Mouse (Mus musculus) spleen, postnatal 10 days (tissue): ENCODE results near the gene Tmem8b.
A peak's percentile ranks its signal among the peaks of the same experiment; 100 is the strongest.

Experiments used
- DNase-seq, 2 experiments: peaks; one replicate each; pipeline ENCODE4 v3.0.0; 2021 to 2022; ENCODE audit warnings: low spot score in 2 of 2

Gene Tmem8b

DNA sequence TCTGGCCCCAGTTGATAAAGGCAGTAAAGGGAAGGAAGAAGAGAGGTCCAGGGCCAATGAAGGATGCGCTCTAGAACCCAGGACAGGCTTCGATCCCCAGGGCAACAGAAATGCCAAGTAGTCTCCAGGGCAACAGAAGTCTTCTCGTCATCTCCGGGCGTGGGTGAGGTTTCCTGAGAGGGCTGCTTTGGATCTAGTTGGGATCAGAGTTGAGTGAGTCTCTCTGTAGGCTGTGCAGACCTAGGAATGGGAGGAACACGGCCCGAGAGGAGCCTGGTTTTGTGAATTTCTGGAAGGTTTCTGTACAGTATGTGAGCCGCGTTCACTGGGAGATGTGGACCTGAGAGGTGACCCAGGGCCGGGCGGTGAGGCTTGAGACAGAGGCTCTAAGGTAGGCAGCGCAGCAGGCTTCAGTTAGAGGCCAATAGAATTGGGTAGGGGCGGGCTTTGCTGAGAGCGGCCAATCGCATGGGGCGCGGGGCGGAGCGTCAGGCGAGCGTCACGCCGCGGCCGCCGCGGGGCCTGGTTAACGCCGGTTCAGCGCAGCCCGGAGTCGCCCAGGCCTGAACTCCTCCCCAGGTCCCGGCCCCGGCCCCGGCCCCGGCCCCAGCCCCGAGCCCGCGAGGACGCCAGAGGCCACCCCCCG, at the start of gene Tmem8b, which contains the start of gene Fam221b:
Gene Tmem8b (plus strand): TSS at position 190 of the 646 bp plus-strand sequence.
Gene Fam221b (minus strand): TSS at position 364 of the 646 bp plus-strand sequence.
- peak; percentile 89 to 93 for DNase-seq

DNA sequence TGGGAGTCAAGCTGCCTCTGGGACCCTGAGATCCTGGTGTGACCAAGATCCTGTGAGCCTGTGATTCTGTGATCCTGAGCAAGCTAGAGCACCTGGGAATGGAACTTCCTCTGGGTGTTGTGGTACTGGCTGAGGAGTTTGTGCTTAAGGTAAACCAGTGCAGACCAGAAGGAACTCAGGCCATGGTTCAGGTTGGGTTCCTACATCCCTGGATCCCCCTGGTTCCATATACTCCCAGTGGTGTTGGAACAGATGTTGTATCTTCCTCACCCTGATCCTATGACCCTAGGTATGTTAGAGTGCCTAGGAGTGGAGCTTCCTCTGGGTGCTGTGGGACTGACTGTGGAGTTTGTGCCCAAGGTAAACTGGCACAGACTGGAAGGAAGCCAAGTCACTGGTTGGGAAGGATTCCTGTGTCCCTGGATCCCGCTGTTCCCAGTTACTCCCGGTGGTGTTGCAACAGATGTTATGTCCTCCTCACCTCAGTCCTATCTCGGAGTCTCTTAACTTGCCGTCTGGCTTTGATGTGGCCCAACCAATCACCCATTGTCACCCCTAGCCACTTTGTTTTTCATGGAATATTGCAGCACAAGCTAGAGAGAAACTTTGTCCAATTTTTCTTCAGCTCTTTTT, 48.5 kb upstream of the Tmem8b start:
- peak in 1 of 2 experiments; percentile 5 for DNase-seq

DNA sequence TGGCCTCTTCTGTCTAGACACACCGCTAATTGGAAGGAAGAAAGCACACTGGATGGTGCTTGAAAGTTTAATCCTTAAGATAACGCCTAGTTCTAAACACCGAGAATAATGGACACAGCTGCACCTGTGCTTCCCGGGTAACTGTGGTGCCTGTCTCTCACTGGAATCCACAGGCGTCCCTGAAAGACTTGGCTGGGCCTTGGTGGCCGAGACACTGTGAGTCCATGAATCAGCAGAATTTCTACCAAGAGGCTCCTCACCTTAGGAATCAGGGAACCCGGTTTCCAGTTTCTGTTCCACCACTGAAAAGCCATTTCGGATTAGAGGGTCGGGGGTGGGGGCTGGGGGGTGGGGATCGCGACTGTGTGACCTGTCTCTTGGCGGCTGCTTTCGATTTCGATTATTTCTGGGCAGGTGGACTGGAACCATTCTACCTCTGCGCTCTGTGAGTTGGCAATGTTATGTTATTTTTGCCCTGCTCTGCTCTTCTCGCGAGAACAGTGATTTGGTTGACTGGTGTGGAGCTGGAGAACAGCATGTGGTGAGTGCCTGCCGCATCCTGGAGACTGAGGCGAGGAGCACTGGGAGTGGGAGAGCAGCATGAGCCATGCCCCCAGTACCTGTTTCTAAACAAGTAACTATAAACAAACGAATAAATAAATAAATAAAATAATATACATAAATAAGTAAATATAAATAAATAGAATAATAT, 39.5 kb upstream of the Tmem8b start:
- peak in 1 of 2 experiments; percentile 17 for DNase-seq

DNA sequence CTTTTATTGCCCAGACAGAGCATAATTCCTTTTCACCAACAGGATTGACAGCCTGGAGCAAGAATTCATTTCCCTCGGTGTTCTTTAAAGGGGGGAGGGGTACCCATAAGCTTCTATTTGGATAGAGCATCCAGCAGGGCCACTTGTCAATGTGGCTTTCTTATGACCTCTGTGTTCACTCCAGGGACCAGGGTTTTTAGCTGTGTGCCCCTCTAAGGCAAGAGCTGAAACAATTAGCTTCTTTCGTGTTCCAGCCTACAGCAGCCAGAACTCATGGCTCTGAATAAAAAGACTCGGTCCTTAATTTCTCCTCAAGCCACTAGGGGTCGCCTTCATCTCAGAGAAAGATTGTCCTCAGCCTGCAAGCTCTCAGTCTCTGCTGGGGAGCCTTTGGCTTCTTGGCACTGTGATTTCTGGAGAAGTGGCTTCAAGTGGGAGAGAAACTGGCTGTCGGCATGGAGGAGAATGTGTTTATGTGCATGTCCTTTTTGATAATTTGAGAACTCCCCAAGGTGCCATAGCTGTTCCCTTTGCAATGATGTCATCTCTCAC, 38.7 kb upstream of the Tmem8b start:
- peak; percentile 65 to 81 for DNase-seq

DNA sequence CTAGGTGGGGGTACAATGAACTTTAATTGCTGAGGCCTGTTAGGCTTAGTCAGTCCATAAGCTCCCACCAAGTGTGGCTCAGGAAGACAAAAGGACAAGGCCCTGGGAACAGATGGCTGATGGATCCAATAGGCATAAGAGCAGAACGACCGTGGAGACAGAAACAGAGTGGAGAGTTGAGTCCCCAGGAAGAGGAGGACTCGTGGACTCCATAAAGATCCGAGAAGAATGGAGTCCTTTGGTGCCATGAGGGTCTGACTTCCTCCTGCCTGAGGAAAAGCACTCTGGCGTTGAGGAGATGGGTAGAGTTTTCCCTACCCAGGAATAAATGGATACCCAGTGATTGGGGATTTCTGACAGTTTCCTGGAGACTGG, 38.1 kb upstream of the Tmem8b start:
- DNase-seq, result peak in 1 of 2 experiments; percentile 14

DNA sequence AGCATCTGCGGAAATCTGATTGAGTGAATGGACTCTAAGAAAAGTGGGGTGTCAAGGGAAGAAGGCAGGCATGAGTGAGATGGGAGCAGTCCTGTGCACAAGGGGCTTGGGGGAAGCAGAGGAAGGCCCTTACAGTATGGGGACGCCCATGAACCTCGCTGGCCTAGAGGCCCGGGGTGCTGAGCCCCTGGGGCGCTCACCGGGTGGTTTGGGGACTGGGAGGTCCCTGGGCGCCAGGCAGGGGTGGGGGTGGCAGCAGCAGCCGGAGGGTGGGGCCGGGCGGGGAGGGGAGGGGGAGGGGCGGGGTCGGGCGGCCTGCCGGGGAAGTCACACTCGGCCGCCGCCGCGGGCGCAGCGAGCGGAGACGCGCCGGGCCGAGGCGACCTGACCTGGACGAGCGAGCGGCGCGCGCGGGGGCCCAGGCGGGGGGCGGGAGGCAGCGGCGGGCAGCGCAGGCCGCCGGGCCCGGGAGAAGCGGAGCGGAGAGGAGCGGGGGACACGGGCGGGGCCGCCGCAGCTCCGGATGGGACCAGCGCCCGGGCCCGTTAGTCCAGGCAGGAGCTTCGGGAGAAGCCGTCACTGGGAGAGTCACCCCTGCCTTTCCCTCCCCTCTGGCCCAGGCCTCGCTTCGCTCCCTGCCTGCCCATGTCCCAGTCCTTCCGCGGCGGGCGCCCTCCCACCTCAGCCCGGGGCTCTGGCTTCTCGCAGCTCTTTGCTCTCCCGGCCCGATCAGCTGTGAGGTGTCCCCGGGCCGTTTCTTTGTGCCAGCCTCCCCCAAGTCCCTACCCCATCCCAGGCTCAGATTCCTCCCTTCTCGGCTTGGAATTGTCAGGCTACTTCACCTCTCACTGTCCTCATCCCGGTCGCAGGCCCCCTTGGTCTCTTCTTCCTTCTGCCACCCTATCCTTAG, 37.5 kb upstream of the Tmem8b start, which contains the start of gene Npr2:
Gene Npr2 (plus strand): TSS at position 890 of the 910 bp plus-strand sequence.
- peak in 1 of 2 experiments; percentile 29 for DNase-seq

DNA sequence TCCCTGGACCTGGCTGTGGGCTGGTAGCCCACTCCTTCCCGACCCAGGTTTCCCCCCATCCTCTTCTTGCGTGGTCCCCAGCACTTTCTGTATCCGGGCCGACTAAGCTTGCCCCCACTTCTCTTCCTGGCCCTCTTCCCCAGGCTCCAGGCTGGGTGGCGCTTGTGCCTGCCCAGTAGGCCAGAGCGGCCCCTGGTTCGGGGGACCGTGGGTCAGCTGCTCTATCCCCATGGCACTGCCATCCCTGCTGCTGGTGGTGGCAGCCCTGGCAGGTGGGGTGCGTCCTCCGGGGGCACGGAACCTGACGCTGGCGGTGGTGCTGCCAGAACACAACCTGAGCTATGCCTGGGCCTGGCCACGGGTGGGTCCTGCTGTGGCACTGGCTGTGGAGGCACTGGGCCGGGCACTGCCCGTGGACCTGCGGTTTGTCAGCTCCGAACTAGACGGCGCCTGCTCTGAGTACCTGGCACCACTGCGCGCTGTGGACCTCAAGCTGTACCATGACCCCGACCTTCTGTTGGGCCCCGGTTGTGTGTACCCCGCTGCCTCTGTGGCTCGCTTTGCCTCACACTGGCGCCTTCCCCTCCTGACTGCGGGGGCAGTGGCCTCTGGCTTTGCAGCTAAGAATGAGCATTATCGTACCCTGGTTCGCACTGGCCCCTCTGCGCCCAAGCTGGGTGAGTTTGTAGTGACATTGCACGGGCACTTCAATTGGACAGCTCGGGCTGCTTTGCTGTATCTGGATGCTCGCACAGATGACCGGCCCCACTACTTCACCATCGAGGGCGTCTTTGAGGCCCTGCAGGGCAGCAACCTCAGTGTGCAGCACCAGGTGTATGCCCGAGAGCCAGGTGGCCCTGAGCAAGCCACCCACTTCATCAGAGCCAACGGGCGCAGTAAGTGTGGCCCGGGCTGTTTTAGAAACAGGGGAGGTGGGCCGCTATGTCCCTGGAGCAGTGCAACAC, 36.5 kb upstream of the Tmem8b start:
- peak in 1 of 2 experiments; percentile 16 for DNase-seq

DNA sequence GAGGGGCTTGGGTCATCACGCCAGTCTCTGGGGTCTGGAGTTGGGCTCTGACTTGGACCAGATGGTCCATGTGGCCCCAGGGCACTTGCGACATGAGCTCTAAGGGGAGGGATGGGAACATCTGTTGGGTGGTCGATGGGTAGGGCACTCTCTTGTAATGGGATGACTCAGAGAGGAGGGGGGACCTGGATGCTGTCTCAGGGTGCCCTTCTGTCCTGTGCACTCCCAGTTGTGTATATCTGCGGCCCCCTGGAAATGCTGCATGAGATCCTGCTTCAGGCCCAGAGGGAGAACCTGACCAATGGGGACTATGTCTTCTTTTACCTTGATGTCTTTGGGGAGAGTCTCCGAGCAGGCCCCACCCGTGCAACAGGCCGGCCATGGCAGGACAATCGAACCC, 35.5 kb upstream of the Tmem8b start:
- DNase-seq, result peak in 1 of 2 experiments; percentile 9

DNA sequence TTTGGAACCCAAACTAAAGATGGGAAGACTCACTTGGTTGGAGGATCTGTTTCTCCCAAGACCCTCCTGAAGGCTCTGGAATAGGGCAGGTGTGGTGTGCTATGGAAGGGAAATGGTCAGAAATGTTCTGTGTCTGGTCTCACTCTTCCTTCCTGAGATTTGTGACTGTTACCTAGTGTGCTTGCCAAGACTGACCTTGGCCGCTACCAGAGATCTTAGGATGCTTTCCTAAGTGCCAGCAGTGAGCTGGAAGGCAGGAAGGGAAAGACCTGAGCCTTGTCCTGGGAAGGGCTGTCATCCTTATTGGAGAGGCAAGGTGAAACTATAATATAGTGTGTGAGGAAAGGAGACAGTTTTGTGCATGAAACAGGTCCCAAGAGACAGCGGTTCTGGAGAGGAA, 35.0 kb upstream of the Tmem8b start:
- peak in 1 of 2 experiments; percentile 5 for DNase-seq

DNA sequence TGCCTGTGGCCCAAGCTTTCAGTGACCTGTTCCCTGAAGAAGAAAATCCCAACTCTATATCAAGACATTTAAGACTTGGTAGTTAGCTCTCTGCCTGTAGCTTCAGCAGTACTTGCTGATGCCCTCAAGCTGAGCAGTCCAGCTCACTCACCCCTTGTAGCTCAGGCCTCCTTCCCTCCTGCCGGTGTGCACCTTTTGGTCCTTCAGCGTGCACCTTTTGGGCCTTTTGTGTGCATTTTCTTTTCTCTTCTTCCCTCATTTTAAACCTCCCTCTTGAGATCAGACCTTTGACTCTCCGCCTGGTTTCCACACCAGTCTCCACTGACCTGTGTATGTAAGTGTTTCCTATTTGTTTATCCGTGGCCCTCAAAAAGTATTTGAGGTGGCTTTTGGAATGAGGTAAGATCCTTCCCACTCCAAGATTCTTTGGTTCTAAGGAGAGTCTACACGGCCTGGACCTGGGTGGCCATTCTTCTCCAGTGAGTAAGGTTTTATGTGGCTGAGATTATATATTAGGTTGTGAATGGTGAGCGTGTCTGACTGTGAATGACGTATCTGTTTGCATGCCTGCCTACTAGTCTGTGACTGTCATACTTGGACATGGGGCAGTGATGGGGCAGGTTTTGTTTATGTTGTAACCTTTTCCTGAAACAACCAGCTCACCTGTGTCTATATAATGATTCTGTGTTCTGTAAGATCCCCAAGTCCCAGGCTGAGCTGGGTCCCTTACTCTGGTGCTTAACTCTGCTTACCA, 34.0 kb upstream of the Tmem8b start:
- DNase-seq, result peak in 1 of 2 experiments; percentile 6

DNA sequence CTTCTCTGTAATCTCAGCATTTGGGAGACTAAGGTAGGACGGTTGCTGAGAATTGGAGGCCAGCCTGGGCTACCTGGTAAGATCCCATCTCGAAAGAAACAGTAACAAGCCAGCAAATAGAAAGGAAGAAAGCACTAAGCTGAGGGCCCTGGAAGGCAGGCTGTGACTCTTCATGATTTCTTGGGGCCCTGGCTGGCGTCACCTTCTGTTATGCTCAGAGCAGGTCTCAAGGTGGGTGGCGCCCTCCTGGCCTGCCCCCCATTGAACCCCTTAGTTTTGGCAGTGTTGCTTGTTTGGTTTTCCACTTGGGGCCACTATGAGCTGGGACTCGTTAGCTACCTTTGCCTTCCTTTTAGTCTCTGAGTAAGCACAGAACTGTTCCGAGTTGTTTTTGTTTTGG, 32.0 kb upstream of the Tmem8b start:
- DNase-seq, result no peak

DNA sequence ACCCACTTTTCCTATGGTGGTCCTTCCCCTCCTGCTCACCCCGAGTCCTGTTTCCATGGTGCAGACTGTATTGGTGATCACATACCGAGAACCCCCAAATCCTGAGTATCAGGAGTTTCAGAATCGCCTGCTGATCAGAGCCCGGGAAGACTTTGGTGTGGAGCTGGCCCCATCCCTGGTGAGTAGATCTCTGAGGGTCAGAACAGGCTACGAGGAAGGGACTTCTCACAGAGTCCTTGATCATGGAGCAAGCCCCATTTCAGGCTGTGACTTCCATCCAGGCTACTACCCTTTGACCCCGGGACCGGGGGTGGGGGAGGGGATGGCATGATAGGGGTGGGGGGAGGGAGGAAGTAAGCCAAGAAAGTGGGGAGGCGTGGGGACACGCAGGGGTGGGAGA, 28.7 kb upstream of the Tmem8b start:
- peak in 1 of 2 experiments; percentile 8 for DNase-seq

DNA sequence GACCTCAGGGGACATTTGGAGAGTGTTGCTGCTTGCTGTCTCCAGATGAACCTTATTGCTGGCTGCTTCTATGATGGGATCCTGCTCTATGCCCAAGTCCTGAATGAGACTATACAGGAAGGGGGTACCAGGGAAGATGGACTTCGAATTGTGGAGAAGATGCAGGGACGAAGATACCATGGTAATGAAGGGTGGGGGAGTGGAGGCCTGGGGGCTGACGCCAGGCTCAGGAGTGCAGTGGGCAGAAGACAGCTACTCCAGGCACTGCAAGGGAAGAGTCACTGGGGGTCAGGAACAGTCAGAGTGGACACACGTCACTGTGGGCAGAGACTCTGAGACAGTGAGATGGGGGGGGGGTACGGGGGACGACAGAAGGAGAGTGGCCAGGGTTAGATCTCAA, 28.3 kb upstream of the Tmem8b start:
- peak in 1 of 2 experiments; percentile 6 for DNase-seq

DNA sequence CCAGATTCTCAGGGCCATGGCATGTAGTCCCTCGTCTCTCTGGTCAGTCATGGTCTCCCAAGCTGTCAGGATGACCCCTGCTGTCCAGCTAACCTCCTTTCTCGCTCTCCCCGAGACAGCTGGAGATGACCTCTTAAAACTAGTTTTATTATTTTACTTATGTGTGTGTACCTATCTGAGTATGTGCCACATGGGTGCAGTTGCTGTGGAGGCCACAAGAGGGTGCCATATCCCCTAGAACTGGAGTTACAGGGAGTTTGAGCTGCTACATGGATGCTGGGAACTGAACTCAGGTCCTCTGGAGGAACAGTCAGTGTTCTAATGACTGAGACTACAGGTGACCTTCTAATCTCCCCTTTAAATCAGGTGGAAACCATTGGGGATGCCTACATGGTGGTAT, 19.0 kb upstream of the Tmem8b start:
- no peak for DNase-seq

DNA sequence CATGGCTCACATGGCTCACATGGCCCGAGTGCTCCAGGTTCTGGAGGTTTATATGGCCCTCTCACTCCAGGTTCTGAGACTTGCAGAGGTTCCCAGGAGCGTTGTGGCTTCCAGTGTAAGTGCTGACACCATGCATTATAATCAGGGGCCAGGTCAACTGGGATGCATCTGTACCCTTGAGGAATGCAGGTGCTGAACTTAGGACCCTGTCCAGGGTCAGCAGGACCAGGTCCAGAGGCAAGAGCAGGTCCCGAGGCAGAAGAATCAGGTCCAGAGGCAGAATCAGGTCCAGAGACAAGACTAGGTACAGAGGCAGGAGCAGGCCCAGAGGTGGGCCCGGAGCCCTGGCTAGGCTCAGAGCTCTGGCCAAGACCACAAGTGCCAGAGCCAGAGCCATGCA, 16.0 kb upstream of the Tmem8b start:
- no peak for DNase-seq

DNA sequence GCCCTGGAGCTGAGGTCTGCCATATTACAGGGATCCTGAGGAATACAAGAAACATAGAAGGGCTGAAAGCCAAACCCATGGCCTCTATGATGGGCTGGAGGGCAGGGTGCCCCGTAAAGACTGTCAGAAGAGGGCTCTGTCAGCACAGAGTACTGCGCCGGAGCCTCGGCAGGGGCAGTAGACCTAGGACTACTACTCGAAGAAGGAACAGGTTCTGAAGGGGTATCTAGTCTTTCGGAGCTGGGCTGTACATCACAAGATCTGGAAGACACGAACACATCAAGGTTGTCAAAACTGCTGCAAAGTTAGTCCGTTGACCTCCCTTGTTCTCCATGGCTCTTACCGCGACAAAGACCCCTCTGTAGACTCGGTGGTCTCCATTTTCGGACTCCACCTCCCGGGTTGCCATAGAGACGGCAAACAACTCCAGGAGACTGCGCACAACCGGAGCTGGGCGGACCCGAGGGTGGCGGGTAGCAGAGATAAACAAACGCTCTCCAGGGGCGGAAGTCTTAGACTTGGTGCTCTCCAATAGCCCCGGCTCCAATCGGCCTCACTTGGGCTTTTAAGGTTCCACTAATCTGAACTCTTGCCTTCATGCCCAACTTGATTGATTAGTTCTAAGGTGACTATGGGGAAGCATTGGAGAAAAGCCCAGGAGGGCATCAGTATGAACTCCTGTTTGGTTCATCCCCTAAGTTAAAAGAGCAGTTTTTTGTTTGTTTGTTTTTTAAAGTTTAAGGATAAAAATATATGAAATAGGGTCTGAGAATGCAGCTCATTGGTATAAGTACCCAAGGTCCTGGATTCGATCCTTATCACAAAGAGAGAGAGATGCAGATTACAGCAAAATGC, 15.4 kb upstream of the Tmem8b start, which contains the start of gene Spag8:
Gene Spag8 (minus strand): TSS at position 434 of the 855 bp plus-strand sequence.
- DNase-seq, result peak; percentile 16 to 62

DNA sequence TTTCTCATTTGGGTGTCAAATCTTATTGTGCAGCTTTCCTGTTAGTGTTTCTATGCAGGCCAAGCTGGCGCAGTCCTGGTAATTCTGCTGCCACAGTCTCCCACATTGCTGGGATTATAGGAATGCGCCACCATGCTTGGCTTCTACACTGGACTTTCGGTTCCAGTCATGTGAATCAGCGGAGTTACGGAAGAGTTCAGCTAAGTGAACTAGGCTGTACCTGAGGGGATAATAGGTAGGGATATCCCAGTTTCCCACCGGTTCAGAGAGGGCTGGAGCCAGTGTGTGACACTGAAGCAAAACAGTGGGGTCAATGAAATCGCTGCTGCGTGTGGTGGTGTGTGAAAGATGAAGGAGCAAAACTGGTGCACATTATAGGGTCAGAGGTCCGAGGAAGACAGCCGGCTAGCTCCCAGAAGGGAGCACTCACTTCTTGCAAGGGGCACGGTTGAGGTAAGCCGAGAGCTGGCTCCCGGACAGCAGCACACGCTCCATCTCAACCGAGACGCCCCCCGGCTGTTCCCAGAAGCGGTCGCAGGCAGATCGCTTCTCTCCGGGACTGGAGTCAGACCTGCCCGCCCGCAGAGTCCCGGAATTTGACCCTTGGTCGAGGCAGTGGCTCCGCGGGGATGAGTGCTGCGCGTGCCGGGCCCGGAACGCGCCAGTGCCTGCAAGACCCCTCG, 13.0 kb upstream of the Tmem8b start:
- no peak for DNase-seq
